Mouse (Mus musculus): ENCODE measurements at regions not wholly inside any gene's neighbourhood (a gene's known extent, or its start where the extent isn't known, plus 50 kb on each side); places are given as distances from the start of the nearest gene placed in this dataset.

DNA sequence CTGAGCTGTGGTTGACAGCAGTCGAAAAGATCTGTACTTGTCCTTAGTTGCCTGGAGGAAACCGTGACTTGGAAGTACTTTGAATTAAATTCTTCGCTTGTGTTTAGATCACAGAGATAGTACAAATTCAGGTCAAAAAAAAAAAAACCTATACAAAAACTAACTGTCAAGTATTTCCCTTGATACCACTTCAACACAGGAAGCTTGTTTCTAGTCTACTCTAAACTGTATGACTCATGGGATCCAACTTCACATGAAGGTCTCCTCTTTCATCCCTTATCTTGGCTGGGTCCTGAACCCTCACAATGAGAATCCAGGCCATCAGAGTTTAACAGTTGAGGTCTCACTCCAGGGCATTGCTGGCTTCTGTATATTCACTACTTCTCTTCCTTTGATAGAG, 54.8 kb downstream of the Tmem30b start:
- no peak for DNase-seq

DNA sequence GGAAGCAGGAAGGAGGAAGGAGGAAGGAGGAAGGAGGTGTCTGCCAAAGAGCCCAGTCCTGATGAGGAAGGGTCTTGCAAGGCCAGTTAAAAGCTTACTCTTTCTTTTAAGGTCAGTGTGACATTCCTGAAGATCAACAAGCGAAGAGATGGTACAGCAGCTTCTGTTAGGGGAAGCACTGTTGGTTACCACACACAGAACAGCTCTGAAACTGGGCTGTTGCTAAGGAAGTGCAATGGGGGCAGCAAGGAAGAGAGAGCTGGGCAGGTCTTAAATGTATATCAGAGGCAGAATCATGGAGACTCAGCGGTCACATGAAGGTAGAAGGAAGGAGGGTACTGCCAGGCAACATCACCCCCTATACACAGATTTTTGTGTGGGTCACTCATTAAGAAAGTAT, 63.3 kb downstream of the Tmem30b start:
- no peak for DNase-seq

DNA sequence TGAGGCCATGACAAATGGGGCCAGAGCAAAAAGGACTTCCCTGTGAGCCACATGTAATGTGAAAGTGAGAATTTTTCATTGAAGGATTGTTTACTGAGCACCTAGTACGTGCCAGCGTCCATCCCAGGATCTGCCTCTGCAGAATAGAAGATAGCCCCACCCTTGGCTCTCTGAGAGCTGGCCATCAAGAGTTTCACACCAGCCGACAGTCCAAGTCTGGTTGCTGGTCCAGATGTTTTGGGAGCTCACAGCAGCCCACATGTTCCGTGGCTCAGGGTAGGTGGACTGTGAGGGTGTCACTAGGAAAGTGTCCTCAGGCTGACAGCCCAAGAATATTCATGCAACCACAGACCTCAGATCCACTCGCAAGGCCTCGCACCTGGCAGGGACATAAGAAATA, 63.9 kb downstream of the Tmem30b start:
- no peak for DNase-seq

DNA sequence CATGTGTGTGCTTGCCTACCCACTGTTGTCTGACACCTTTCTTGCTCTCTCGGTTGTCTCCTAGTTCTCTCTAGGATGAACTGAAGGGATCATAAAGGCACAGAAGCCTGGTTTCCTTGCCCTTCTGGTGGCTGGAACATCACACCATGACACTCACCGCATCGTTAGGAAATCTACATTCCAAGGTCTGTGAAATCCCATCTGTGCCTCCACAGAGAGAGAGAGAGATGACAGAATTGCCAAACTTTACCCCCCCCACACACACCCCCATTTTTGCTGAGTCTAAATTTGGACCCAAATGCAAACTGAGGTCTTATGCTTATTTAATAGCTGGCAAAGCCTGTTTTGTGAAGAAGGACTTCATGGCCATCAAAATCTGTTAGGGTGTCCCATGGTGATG, 64.5 kb downstream of the Tmem30b start:
- DNase-seq = no peak

DNA sequence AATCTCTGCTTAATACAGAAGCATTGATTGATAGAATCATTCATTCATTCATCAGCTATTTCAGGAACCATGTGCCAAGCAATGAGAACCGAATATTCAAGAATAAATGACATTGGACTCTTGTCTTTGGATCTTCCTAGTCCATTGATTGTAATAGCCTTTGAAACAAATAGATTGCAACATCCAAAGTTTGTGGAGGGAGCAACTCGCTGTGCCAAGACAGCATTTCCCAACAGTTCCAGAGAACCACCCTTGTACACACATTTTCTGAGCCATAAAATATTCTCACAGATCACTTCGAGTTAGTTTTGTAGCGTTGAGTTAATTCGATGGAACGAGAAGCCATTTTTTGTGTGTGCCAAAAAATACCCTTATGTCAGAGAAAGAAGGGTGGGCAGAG, 65.0 kb downstream of the Tmem30b start:
- DNase-seq = no peak

DNA sequence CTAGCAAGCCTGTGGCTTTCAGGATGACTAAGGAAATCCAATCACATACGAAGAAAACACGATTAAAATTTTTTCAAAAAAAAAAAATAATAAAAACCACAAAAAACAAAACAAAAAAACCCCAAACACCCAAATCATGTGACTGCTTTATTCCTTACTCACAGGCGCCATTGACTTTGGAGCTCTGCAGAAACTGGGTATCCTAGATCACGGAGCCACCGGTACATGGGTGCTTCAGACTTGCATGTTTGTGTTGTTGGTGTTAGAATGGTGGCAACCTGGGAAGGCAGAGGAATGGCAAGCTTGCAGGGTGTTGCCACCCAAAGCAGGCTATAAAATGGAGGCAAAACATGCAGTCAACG, 65.6 kb downstream of the Tmem30b start:
- no peak for DNase-seq

DNA sequence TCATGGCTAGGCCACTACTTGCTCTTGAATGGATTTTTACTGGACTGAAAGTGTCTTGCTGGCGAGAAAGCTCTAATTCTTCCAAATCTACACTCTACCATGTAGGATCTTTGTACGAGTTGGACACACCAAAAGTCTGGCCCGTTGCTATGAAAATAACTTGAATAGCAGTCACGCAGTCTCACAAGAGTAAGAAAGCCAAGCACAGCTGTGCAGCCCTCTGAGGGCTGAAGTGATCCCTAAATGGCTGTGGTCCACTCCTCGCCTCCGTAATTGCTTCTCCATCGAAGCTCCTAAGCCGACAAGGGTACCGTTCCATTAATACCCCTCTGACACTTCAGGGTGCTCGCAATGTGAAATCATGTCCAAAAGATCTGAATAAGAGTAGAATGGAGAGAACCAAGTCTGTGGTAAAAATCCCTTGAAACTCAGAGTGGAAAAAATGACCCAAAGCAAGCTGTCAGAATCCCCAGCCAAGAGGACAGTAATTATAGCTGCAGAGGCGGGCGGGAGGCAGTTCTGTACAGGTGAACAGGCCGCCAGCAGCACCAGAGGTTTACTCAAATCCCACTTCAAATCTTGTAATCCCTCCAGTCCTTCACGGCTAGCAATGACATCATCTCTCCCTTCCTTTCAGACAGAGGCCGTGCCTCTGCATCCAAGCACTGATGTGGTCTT, 66.1 kb downstream of the Tmem30b start:
- DNase-seq = no peak

DNA sequence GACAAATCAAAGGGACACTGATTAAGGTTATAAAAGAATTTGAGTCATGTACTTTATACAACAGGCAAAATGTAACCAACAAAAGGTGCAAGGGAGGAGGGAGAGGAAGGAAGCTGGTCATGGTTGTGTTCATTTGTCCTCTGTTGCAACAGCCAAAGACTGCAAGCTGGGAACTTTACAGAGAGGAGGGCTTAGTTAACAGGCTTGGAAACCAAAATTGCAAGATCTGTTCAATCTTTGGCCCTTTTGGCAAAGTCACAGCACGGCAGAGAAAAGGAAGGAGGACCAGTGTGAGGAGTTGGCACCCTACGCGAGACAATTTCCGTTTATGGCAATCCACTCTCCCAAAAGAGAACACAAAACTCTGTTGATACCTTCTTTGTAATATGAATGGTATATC, 67.6 kb downstream of the Tmem30b start:
- no peak for DNase-seq

DNA sequence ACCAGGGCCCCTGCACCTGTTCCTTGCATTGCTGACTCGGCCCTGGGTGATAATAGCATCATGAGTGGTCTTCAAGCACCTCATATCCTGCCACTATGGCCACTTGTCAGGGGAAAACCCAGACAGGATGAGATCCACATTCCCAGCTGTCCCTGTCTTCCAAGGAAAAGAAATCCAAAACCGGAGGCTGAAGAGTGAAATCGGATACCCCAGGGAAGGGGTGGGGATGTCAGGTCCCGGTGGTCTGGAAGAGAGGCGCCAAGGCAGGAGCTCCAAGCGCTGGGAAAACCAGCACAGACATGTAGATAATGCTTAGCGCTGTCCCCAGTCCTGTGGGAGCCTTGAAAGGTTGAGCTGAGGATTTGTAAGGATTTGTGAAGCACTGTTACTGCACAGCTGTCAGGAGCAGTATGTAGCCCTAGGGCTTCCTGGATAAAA, 69.8 kb downstream of the Tmem30b start:
- DNase-seq = no peak

DNA sequence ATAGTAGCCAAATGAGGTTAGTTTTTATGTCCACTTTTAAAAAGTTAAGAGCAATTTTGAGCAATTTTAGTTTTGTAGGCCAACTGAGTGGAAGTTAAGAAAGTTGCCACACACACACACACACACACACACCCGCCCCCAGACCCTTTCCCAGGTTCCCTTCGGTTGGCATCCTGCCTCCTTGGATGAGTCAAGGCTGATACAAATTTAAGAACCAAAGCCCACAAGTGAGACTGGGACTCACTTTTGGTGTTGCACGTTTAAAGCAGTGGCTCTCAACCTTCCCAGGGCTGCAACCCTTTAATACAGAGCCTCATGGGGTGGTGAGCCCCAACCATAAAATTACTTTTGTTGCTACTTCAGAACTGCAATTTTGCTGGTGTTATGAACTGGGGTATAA, 70.4 kb downstream of the Tmem30b start:
- DNase-seq = no peak

DNA sequence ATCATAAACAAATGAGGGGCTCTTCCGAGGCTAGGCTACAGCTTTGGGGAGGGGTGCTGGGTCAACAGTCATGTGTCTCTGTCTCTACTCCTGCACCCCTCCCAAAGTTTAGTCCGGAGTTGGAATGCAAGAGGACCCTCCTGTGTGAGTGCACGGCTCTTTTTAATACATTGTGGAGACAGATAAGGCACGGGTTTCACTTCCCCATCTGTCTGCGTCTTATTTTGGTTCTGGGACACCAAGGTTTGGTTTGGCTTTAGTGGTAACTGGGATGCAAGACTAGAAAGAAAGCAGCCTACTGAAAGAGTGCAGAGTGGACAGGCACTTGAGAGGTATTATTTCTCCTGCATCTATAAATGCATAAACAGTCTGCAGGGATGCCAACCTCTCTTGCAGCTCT, 71.2 kb downstream of the Tmem30b start:
- no peak for DNase-seq

DNA sequence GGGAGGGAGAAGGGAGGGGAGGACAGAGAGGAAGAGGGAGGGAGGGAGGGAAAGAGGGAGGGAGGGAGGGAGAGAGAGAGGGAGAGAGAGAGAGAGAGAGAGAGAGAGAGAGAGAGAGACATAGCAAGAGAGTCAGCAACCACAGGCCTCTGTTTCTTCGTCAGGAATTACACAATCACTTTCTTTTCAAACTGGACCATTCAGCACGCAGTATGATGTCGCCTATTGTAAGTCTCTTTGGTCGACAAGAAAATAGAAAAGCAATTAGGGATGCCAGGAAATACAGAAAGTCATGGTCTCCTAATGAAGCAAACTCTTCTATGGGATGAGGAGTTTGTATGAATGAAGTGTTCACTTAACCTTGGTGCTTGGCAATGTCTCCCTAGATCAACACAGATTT, 73.1 kb downstream of the Tmem30b start:
- DNase-seq = no peak

DNA sequence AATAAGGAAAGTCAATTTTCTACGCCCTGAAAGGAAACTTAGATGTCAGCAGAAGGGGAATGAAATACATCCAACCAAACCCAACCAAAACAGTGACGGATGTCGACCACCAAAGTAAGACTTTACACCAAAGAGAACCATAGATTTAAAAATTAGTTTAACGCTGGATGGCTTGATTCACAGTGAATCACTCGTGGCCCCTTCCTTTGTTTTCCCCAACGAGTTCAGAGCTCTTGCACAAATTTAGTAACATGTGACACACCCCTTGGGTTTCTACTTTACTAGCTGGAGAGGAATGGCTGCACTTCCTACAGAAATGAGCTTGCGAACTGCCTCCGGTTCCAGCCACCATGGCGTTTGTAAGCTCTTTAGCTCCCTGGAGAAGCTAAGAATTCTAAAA, 74.2 kb downstream of the Tmem30b start:
- DNase-seq = no peak

DNA sequence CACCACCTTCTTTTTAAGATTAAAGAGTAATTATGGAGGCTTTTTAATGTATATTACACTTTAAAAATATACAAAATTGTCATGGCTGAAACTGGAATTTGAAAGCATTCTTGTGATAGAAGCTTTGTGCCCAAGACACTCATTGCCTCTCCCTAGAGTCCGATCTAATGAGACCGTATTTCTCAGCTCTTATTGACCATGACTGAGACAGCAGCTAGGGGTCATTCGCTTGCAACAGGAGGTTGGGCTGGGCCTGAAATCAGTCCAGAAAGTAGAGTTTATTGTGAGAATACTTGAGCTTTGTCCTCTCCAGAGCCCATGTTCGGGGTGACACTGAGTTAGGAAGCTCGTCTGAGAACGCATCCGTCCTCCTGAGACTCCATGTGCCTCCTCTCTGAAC, 79.7 kb downstream of the Tmem30b start:
- no peak for DNase-seq

DNA sequence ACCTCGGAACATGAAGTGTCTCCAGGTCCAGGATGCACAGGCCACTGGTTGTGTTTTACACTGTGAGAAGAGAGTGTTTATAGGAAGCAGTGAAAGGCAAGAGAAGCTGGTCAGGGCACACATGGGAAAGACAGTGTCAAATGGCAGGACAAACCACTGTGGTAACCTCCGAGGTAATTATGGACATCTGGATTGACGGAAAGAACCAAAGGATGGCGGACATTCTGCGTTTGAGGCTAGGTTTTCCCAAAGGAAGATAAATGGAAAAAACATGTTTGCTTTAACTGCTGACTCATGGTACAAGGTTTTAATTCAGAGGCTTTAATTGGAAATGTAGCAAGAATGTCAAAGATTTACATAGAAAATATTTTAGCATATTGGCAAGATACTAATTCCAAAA, 80.2 kb downstream of the Tmem30b start:
- DNase-seq = no peak

DNA sequence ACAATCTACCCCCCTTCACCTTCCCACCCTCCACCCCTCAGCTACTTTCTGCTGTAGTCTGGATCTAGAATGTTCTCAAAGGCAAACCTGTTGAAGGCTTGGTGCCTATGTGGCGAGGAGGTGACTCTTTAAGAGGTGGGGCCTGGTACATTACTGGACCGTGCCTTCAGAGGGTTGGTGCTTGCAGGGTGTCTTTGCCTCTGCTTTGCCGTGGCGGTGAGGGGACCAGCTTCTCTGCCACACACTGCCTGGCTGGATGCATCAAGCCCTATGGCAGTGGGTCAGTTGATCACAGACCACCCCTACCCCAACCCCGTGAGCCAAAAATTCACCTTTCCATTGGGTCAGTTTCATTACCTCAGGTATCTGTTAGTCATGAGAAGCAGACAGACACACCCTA, 81.9 kb downstream of the Tmem30b start:
- no peak for DNase-seq

DNA sequence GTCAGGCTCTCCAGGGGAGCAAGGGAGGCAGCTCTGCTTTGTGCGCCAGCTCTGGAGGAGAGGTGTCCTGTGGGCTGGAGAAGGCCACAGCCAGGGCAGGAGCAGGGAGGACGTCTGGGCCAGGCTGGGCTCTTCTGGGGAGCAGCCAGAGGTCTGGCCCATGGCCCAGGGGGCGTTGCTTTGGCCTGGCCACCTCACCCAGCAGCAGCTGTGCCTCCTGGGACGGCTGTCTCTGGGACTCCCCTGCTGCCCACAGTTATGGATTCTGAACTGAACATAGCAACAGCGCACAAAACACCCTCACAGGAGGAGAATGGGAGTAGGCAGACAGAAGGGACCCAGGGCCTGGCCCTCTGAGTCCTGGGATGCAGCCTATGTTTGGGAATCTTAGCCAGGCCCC, 84.1 kb downstream of the Tmem30b start:
- DNase-seq = peak; percentile 15

DNA sequence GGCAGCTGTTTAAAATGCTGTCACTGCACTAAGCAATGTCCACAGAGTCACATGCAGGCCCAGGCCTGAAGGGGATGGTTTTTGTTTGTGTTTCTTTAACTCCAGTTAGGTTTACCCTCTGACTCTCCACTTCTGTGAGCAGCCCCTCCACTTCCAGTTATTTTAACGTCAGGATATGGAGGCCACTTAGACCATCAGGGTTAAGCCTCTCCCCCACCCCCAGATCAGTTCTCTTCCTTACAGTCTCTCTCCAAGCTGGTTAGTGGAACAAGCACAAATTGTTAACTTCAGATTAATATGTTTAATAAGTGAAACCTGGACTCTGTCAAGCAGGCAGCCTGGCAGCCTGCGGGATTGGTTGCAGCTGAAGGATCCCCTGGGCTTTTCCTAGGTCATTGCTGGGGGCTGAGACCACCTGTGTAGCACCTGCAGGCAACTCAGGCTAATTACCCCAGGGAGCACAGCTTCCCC, 85.9 kb downstream of the Tmem30b start:
- DNase-seq = no peak

DNA sequence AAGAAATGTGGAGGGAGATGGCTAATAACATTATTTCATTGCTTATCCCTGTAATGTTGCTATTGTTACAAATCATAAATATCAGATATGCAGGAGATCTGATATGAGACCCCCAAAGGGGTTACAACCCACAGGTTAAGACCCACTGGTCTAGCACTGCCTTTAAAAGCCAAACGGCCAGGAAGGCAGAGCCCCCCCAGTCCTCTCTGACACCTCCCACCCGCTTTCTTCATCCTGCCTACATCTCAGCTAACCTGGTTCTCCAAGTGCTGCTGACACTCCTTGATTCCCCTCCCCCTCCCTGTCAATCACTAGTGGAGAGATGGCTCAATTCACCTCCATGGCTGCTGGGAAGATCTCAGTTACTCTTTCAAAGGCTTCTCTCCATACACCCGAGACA, 94.9 kb downstream of the Tmem30b start:
- no peak for DNase-seq

DNA sequence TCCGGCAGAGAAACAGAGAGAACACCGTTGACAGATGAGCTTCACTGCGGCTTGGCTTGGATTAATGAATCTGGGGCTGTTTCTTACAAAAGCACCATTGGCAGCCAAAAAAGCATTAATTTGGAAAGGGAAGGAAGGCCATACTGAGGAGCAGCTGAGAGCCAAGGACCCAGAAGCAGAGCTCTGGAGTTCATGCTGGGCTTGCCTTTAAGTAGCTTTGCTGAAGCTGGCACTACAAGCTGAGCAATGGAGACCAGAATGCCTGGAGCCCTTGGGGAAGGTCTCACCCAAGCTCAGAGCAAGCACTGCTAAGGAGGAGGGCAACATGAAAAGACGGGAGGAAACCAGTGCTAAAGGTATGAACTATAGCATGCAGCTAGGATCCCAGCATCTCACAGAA, 95.7 kb downstream of the Tmem30b start:
- no peak for DNase-seq

DNA sequence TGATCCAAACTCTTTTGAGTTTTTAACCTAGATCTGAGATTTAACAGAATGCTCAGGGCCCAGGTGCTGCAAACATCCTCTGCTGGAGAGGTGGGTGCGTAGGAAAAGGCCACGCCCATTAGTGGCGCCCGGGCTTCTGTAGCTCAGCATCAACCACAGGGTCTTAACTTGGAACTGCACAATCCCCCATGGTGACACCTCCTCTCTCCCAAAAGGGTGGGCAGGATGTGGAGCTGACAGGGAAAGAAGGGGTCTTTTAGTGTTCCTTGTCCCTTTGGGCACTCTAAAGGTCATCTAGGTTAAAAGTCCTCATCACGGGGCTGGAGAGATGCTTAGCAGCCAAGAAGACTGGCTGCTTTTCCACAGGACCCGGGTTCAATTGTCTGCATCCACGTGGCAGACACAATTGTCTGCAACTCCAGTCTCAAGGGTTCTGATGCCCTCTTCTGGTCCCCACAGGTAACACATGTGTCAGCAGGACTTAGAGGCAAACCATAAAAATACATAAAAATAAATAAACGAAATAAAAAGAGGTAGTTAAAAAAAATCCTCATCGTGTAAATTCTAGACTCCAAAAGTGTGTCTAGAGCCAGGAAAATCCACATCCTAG, 96.2 kb downstream of the Tmem30b start:
- no peak for DNase-seq

DNA sequence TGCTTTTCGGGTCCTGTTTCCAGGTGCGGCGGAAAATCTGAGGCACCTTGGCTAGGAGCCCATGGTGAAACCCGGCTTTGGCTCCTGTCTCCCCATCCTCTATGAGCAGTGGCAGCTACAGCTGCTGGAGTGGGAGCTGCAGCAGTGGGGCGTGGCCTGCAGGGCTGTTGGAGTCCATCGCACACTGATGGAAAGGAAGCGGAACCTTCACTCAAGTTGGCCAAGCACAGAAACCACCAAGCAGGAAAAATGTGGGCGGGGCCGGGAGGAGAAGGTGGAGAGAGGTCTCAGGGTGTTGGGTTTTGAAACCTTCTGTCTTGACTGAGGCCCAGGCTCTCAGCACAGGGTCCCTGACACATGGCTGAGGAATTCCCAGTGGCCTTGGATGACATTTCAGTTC, 97.1 kb downstream of the Tmem30b start:
- DNase-seq = no peak

DNA sequence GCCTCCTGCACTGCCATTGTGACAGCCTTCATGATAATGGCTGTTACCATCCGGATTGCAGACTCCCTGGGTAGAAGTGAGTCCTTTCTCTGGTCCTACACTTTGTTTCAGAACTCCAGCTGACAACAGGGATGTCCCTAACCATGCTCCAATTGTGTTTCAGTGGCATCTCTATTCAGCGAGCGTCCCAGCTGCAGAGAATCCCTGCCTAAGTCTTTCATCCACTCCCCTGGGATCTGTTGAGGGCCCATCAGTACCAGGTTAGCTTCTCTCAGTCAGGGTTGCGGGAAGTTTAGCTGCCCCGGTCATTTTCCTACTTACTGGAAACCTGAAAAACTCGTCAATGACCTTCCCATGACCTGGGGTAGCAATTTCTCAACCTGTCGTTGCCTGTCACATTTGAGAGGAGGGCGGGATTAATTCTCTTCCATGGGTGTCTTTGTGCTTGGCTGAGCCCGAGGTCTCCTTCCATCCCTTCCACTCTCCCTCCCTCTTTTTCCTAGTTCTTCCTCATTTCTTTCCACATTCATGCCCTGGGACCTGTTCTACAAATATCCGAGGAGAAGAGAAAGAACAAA, 97.7 kb downstream of the Tmem30b start:
- no peak for DNase-seq

DNA sequence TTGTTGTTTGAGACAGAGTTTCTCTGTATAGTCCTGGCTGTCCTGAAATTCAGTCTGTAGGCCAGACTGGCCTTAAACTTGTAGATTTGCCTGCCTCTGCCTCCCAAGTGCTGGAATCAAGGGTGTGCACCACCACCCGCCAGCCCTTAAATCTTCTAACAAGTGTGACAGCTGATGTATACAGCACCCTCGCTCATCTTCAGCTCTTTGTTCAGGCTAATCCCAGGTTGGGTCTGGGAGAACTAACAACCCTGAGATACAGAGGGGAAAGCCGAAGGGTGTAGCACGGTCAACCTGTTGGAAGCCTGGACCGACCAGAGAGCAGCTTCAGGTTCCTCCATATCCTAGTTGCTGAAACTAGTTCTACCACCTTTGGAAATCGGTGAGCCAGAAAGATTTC, 99.0 kb downstream of the Tmem30b start:
- DNase-seq = no peak

DNA sequence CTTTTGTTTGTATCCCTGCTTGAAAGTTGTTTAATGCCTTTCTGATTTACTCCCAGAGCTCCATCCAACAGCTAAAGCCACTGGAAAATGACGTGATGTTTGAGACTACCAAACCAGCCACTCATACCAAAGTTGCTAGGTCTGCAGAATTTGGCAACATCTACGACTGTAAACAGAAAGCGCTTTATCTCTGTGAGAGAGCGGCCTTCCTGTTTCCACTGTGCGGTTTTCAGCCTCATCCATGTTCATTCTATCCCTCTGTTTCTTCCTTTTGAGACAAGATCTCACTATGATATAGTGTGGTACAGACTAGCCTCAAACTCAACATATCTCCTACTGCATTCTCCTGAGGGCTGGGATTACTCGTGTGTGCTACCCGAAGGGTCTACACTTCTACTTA, 100.0 kb downstream of the Tmem30b start:
- no peak for DNase-seq

Data from right cerebral cortex, postnatal 4 days (tissue).